Mouse (Mus musculus) right cerebral cortex, postnatal 10 days (tissue): ENCODE measurements around the gene Slc28a3.

Experiments
- DNase-seq, 2 experiments: peaks; one replicate each; pipeline ENCODE4 v3.0.0; 2021; ENCODE audit warnings: low spot score in 2 of 2

Gene Slc28a3

GRCm38 (mm10) chr13:58610716-58611115 lies at the start of gene Slc28a3:
TSS of gene Slc28a3 (minus strand) at chr13:58610877.
- no peak for DNase-seq

- no peak for DNase-seq
Observed at GRCm38 (mm10) chr13:58657987-58658386, 47.3 kb upstream of the Slc28a3 start.

- DNase-seq = no peak
Observed at GRCm38 (mm10) chr13:58656885-58657284, 46.2 kb upstream of the Slc28a3 start.

GRCm38 (mm10) chr13:58655552-58655951 lies 44.9 kb upstream of the Slc28a3 start:
- DNase-seq = no peak

GRCm38 (mm10) chr13:58640330-58640729 lies 29.7 kb upstream of the Slc28a3 start:
- DNase-seq = peak; percentile 74 to 83

GRCm38 (mm10) chr13:58638950-58639349 lies 28.3 kb upstream of the Slc28a3 start:
- DNase-seq = peak; percentile 85

- DNase-seq = peak; percentile 81 to 83
Observed at GRCm38 (mm10) chr13:58637360-58638002, 26.8 kb upstream of the Slc28a3 start.

GRCm38 (mm10) chr13:58633887-58634286 lies 23.2 kb upstream of the Slc28a3 start:
- DNase-seq = no peak

GRCm38 (mm10) chr13:58630756-58631155 lies 20.1 kb upstream of the Slc28a3 start:
- no peak for DNase-seq

GRCm38 (mm10) chr13:58629365-58630050 lies 18.8 kb upstream of the Slc28a3 start:
- no peak for DNase-seq

GRCm38 (mm10) chr13:58622647-58623046 lies 12.0 kb upstream of the Slc28a3 start:
- no peak for DNase-seq

GRCm38 (mm10) chr13:58619301-58619700 lies 8.6 kb upstream of the Slc28a3 start:
- DNase-seq = no peak

GRCm38 (mm10) chr13:58610059-58610458 lies 618 bp downstream of the Slc28a3 start:
- no peak for DNase-seq

GRCm38 (mm10) chr13:58601201-58601855 lies 9.3 kb downstream of the Slc28a3 start:
- no peak for DNase-seq

- DNase-seq = no peak
Observed at GRCm38 (mm10) chr13:58598578-58598977, 12.1 kb downstream of the Slc28a3 start.

GRCm38 (mm10) chr13:58593129-58593528 lies 17.5 kb downstream of the Slc28a3 start:
- peak in 1 of 2 experiments; percentile 49 for DNase-seq

- DNase-seq = no peak
Observed at GRCm38 (mm10) chr13:58591912-58592311, 18.8 kb downstream of the Slc28a3 start.

- peak; percentile 39 to 69 for DNase-seq
Observed at GRCm38 (mm10) chr13:58590630-58591029, 20.0 kb downstream of the Slc28a3 start.

- DNase-seq = peak; percentile 86 to 92
Observed at GRCm38 (mm10) chr13:58589517-58589858, 21.2 kb downstream of the Slc28a3 start.

GRCm38 (mm10) chr13:58588655-58589516 lies 21.8 kb downstream of the Slc28a3 start:
- peak; percentile 81 to 84 for DNase-seq

- no peak for DNase-seq
Observed at GRCm38 (mm10) chr13:58587962-58588361, 22.7 kb downstream of the Slc28a3 start.

GRCm38 (mm10) chr13:58566181-58566580 lies 44.5 kb downstream of the Slc28a3 start:
- DNase-seq = no peak
